Mouse (Mus musculus) left cerebral cortex, postnatal 10 days (tissue): ENCODE data around the gene Rrbp1. TPM values are rescaled to one million over a fixed set of nuclear protein-coding genes. Genes with fewer than 3 reads are reported as not detected.
A peak's percentile ranks its signal among the peaks of the same experiment; 100 is the strongest.

ENCODE experiments used
- DNase-seq, 2 experiments: peaks; one replicate each; pipeline ENCODE4 v3.0.0; 2021 to 2022; ENCODE audit warnings: low spot score in 2 of 2, mixed read lengths in 1 of 2; ENCODE audit errors: extremely low spot score in 1 of 2
- intact Hi-C: fragments of 180-260 bp; cut with DNase I; formaldehyde crosslinking; loops from one replicate; pipeline ENCODE4 v1.15.1; 2025
- total RNA-seq, 2 experiments: library from RNA; stranded (reverse); gene quantifications; 2 replicates each; pipeline ENCODE4 v1.2.3; 2021

Rrbp1 gene
- total RNA-seq, 2 experiments from 2014 or later = 71.8 to 76.7 TPM

DNA sequence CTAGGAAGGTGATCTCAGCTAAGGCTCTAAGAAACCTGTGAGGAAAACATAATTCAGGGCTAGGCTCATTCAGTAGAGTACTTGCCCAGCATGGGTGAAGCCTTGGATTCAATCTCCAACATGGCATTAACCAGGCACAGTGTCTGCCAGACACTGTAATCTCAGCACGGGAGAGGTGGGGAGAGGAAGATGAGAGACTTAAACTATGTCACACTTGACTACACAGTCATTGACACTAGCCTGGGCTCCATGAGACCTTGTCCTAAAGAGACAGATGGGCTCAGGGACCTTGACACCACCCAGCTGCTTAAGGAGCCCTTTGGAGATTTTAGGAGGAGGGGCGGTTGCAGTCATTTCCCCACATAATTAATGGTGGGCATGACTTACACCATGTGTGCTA is 73.2 kb downstream of the Rrbp1 start:
- no peak for DNase-seq
- intact Hi-C loops = no loop called here

- intact Hi-C loops = no loop called here
- DNase-seq = no peak
These were observed 76.6 kb downstream of the Rrbp1 start for GRCm38 (mm10) chr2:143934439-143934838.

- DNase-seq = no peak
- intact Hi-C loops = no loop called here
These were observed 77.5 kb downstream of the Rrbp1 start for GRCm38 (mm10) chr2:143933516-143933915.

GRCm38 (mm10) chr2:143932340-143932873 is 78.7 kb downstream of the Rrbp1 start:
- intact Hi-C loops = no loop called here

DNA sequence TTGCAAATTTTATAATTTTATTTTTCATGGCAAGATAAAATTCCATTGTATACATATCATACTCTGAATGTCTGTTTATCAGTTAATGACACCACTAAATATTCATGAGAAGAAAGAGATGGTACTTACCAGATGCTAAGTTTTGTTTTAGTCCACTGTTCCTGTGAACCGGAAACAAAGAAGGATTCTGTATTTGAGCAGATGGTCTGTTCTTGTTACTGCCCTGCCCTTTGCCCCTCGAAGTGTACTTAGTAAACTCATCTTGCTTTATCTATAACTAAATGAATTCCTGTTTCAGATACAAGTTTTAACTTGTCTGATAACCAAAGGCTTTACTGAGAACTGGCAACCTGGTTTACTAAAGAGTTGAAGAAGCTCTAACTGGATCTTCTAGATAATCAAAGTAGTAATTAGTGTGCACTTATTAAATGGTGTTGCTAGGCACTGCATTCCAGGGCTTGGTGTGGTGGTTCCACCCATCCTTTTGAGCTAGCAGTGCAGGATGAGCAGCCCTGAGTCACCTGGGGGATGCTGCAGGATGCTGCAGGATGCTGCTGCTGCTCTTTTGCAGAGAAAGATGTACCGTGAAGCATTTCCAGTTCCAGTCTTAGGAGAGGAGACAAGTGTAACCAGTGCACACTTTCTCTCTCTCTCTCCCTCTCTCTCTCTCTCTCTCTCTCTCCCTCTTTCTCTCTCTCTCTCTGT is 81.3 kb downstream of the Rrbp1 start:
- intact Hi-C loops = no loop called here
- DNase-seq = no peak

More at GRCm38 (mm10) chr2:143932340-143932873, 78.7 kb downstream of the Rrbp1 start:
- no peak for DNase-seq

DNA sequence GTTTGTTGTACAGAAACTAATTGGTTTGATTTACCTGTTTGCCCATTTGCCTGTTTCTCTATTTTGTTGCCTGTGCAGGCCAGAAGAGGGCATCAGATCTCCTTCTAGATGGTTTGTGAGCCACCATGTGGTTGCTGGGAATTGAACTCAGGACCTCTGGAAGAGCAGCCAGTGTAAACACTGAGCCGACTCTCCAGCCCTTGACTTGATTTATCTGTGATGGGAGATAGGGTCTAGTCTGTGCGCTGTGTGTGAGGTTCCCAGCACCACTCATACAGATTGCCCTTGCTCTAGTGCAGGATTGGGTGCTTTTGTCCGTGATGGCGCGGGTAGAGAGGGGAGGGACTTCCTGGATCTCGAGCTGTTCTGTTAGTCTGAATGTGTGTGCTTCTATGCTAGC is 85.2 kb downstream of the Rrbp1 start:
- intact Hi-C loops = no loop called here

GRCm38 (mm10) chr2:143924085-143924484 is 87.0 kb downstream of the Rrbp1 start:
- intact Hi-C loops = no loop called here
- DNase-seq = no peak

More for the DNA sequence above, 85.2 kb downstream of the Rrbp1 start:
- DNase-seq = no peak

DNA sequence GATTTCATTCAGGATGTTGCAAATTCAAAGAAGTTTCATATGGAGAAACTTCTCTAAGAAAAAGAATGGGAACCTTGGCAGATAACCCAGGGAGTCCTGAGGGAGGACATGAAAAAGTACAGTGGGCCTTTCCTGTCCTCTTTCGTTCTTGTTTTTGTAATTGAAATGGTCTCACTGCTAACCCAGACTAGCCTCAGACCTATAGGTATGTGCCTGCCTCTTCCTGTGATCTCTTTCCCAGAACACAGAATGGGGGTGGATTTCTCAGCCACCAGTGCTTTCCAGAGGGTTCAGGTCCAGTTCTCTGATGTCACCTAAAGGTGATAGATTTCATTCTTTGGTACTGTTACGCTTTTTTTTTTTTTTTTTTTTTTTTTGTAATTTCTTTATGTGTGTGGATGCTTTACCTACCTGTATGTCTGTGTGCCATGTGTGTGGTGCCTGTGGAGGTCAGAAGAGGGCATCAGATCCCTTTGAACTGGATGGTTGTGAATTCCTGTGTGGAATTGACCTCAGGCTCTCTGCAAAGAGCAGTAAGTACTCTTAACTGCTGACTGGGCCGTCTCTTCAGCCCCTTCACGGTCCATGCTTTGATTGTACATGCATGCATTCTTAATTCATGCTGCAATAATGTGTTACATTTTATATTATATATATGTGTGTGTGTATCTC is 92.1 kb downstream of the Rrbp1 start:
- intact Hi-C loops = no loop called here
- no peak for DNase-seq

DNA sequence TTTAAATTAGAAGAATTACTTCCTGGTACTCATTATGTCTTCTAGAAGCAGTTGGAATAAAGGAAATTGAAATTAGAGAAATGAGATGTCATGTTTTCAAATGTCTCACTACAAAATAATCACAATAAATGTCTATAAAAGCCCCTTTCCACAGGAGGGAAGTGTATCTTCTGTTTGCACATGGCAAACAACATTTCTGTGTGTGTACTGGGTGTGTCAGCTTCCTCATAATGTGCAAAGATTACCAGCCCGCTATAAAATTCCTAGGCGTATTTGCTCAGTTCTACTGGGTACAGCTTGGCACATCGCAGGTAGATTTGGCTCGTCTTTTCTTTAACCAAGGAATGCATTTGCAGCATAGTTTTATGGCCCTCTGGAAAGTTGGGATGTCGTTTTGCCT is 93.4 kb downstream of the Rrbp1 start:
- DNase-seq = no peak
- intact Hi-C loops = no loop called here

DNA sequence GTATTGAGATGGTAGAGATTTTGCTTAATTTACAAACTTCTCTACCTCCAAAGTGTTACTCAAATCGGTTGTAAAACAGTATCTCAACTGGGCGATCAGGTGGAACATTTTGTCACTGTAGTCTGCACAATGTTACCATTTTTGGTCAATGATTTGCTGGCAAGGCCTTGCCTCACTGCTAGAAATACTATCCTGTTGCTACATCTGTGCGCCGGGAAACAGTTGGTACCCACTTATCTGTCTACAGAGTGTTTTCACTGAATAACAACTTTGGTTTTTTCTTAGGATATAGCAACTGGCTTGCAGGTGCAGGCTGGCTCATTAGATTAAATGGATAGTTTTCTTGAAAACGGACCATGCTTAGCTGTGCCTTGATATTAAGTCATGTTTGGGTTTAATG is 94.8 kb downstream of the Rrbp1 start:
- intact Hi-C loops = no loop called here

DNA sequence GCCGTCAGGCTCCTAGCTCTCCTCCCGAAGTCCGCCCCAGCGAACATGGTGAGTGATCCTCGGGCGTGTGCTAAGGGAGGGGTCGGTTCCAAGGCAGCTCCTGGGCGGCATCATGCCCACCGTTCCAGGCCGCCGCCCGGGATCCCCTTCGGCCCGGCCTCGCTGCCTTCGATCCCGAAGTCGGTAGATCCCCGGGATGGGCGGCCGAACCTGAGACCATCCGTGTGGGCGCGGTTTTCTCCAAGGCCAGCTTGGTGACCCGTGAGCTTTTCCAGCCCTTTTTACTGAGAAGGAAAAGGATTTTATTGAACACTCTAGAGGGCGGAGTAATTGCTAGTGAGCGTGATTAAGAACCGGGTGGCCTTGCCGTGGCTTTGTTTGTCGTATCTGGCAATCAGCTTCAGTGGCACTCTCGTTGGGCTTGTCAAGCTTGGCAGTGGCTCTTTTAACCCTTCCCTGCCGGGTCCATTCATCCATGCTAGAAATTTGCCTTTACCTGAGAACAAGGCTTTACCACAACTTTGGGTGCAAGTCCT is 95.4 kb downstream of the Rrbp1 start:
- intact Hi-C loops = no loop called here
- peak in 1 of 2 experiments; percentile 30 for DNase-seq

More for the DNA sequence above, 94.8 kb downstream of the Rrbp1 start:
- DNase-seq = no peak

- peak; percentile 93 to 96 for DNase-seq
- intact Hi-C loops = no loop called here
These were observed 96.1 kb downstream of the Rrbp1 start, which contains the start of gene Dstn for GRCm38 (mm10) chr2:143914760-143915599. Gene Dstn (plus strand): TSS chr2:143915320.

DNA sequence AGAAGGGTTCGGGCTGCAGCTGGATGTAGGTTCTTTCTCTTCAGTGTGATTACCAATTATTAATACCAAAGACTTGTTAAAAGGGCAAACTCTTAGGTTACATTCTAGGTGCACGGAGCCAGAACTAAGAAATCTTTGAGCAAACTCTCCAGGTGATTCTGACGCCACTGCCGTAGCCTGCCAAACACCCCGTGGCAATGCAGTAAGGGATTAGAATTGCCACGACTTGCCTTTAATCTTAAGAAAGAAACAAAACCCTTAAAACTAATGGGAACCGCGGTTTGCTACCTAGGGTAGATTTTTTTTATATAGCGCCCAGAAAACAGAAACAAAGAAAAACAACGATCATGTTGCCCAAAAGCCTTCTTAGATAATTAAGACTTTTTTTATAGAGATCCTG is 96.8 kb downstream of the Rrbp1 start:
- DNase-seq = no peak

DNA sequence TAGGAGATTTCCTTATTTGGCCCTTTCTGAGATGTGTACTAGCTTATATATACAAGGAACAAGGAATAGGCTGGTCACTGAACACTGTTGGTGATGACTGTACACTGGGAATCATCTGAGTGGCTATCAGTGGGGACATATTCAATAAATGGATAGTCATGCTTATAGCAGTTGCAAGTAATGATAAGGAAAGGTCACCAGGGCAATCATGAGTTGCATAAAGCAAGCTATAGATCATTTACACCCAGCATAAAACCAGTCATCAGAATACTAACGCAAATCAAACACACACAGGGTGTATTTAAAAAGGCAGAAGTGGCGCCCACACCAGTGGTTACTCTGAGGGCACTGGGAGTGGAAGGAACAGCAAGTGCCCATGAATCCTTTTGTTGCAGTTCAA is 98.9 kb downstream of the Rrbp1 start:
- intact Hi-C loops = no loop called here
- DNase-seq = no peak

More for the DNA sequence above, 96.8 kb downstream of the Rrbp1 start:
- intact Hi-C loops = no loop called here

DNA sequence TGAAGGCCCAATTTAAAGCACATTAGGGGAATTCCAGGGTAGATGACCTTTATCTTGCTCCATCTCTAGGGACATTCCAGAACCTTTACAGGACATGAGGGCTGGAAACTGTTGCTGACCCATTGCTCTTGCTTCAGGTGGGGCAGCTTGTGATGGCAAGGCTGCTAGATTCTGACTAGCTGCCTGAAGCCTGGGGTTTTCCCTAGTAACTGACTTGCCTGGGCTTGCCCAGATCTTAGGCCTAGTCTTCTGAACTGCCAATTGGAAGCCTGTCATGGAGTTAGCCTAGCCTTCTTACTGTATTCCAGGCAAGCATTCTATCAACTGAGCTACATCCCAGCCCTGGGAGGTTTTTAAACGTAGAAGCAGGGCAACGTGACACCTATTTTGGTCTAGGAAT is 101.8 kb downstream of the Rrbp1 start:
- intact Hi-C loops = no loop called here
- DNase-seq = no peak

- intact Hi-C loops = no loop called here
- DNase-seq = no peak
These were observed 106.2 kb downstream of the Rrbp1 start for GRCm38 (mm10) chr2:143904896-143905295.

- DNase-seq = no peak
- intact Hi-C loops = no loop called here
These were observed 107.6 kb downstream of the Rrbp1 start for GRCm38 (mm10) chr2:143903376-143904045.

- no peak for DNase-seq
- intact Hi-C loops = no loop called here
These were observed 110.2 kb downstream of the Rrbp1 start for GRCm38 (mm10) chr2:143900821-143901351.
